Mouse (Mus musculus): ENCODE results near the gene Socs1. TPM values are rescaled to one million over a fixed set of nuclear protein-coding genes. Genes with fewer than 3 reads are reported as not detected.
A peak's percentile ranks its signal among the peaks of the same experiment; 100 is the strongest.

Gene Socs1
- 10 to 100 TPM in 10 of 26 experiments, 1 to 10 TPM in 15, under 1 TPM in 1; 0.90 to 77.1 (median 7.9) TPM for total RNA-seq (2018; cell fraction: chromatin; rRNA removed)
- total RNA-seq (2018; cell fraction: cytosol; rRNA removed) = 10 to 100 TPM in 6 of 26 experiments, 1 to 10 TPM in 20; 1.0 to 55.2 (median 6.9) TPM
- 10 to 100 TPM in 12 of 26 experiments, 1 to 10 TPM in 14; 1.9 to 76.1 (median 9.1) TPM for total RNA-seq (2018; cell fraction: nucleus; rRNA removed)
- polyA plus RNA-seq (2018) = 0.24 to 3.4 TPM (median 1.6 TPM) in 3 replicates

- H3K4me3 ChIP-seq (ENCODE audit: inconsistent target) = peak within 1 kb of the TSS; percentile 48
- peak within 1 kb of the TSS; percentile 82 for H3K27ac ChIP-seq
- no peaks in the 10 kb centered on the region for H3K36me3 ChIP-seq (ENCODE audit: inconsistent target)
- whole genome bisulfite sequencing (ENCODE audit: missing documents) = under 1% methylated on average over 59 of the region's 59 CpGs
- no peaks in the 10 kb centered on the region for H3K79me2 ChIP-seq (ENCODE audit: inconsistent target)
These were observed at the start of gene Socs1 for GRCm38 (mm10) chr16:10785371-10786231. Gene Socs1 (minus strand): TSS chr16:10785536.

- 3% methylated on average over 12 of the region's 12 CpGs for WGBS (ENCODE audit: missing documents)
- H3K27ac ChIP-seq = no peak overlapping the region
- H3K79me2 ChIP-seq (ENCODE audit: inconsistent target) = no peaks in the 10 kb centered on the region
- no peaks in the 10 kb centered on the region for H3K36me3 ChIP-seq (ENCODE audit: inconsistent target)
- peak overlapping the region; percentile 18; the same call in 1 of the 2 replicates for H3K4me3 ChIP-seq (ENCODE audit: inconsistent target)
These were observed 49.2 kb upstream of the Socs1 start for GRCm38 (mm10) chr16:10834542-10834910.

GRCm38 (mm10) chr16:10828461-10828805 is 43.1 kb upstream of the Socs1 start:
- 81% methylated on average over 4 of the region's 4 CpGs for WGBS (ENCODE audit: missing documents)
- Histone ChIP-seq H3K79me2 (ENCODE audit: inconsistent target) (no peaks in the 10 kb centered on the region), H3K4me3 (ENCODE audit: inconsistent target) (no peak overlapping the region), H3K27ac (no peak overlapping the region), H3K36me3 (ENCODE audit: inconsistent target) (no peaks in the 10 kb centered on the region)

- no peaks in the 10 kb centered on the region for H3K36me3 ChIP-seq (ENCODE audit: inconsistent target)
- no peaks in the 10 kb centered on the region for H3K79me2 ChIP-seq (ENCODE audit: inconsistent target)
- 83% methylated on average over 7 of the region's 7 CpGs for WGBS (ENCODE audit: missing documents)
- no peak overlapping the region for H3K27ac ChIP-seq
- H3K4me3 ChIP-seq (ENCODE audit: inconsistent target) = no peak overlapping the region
These were observed 42.6 kb upstream of the Socs1 start for GRCm38 (mm10) chr16:10827766-10828460.

- H3K36me3 ChIP-seq (ENCODE audit: inconsistent target) = no peaks in the 10 kb centered on the region
These were observed 41.9 kb upstream of the Socs1 start for GRCm38 (mm10) chr16:10827269-10827668.

GRCm38 (mm10) chr16:10825840-10826239 is 40.5 kb upstream of the Socs1 start:
- H3K36me3 ChIP-seq (ENCODE audit: inconsistent target) = no peaks in the 10 kb centered on the region
- no peak overlapping the region for H3K27ac ChIP-seq
- WGBS (ENCODE audit: missing documents) = 91% methylated on average over 4 of the region's 4 CpGs
- H3K4me3 ChIP-seq (ENCODE audit: inconsistent target) = no peak overlapping the region
- H3K79me2 ChIP-seq (ENCODE audit: inconsistent target) = no peaks in the 10 kb centered on the region

More at GRCm38 (mm10) chr16:10827269-10827668, 41.9 kb upstream of the Socs1 start:
- H3K4me3 ChIP-seq (ENCODE audit: inconsistent target) = no peak overlapping the region
- no peak overlapping the region for H3K27ac ChIP-seq
- no peaks in the 10 kb centered on the region for H3K79me2 ChIP-seq (ENCODE audit: inconsistent target)
- WGBS (ENCODE audit: missing documents) = 93% methylated on average over 9 of the region's 9 CpGs

GRCm38 (mm10) chr16:10824536-10824935 is 39.2 kb upstream of the Socs1 start:
- Histone ChIP-seq H3K36me3 (ENCODE audit: inconsistent target) (no peaks in the 10 kb centered on the region), H3K27ac (no peak overlapping the region), H3K79me2 (ENCODE audit: inconsistent target) (no peaks in the 10 kb centered on the region), H3K4me3 (ENCODE audit: inconsistent target) (no peak overlapping the region)
- WGBS (ENCODE audit: missing documents) = 100% methylated on average over 1 of the region's 1 CpGs

- Histone ChIP-seq H3K27ac (no peak overlapping the region), H3K36me3 (ENCODE audit: inconsistent target) (no peaks in the 10 kb centered on the region), H3K79me2 (ENCODE audit: inconsistent target) (no peaks in the 10 kb centered on the region), H3K4me3 (ENCODE audit: inconsistent target) (no peak overlapping the region)
- 94% methylated on average over 4 of the region's 4 CpGs for WGBS (ENCODE audit: missing documents)
These were observed 36.1 kb upstream of the Socs1 start for GRCm38 (mm10) chr16:10821387-10821786.

GRCm38 (mm10) chr16:10819966-10820365 is 34.6 kb upstream of the Socs1 start:
- Histone ChIP-seq H3K4me3 (ENCODE audit: inconsistent target) (no peak overlapping the region), H3K36me3 (ENCODE audit: inconsistent target) (no peaks in the 10 kb centered on the region), H3K79me2 (ENCODE audit: inconsistent target) (no peaks in the 10 kb centered on the region), H3K27ac (no peak overlapping the region)
- WGBS (ENCODE audit: missing documents) = 97% methylated on average over 3 of the region's 3 CpGs

- no peaks in the 10 kb centered on the region for H3K79me2 ChIP-seq (ENCODE audit: inconsistent target)
- no peak overlapping the region for H3K4me3 ChIP-seq (ENCODE audit: inconsistent target)
- WGBS (ENCODE audit: missing documents) = 78% methylated on average over 4 of the region's 4 CpGs
- no peak overlapping the region for H3K27ac ChIP-seq
- H3K36me3 ChIP-seq (ENCODE audit: inconsistent target) = no peaks in the 10 kb centered on the region
These were observed 33.3 kb upstream of the Socs1 start for GRCm38 (mm10) chr16:10818579-10819135.

GRCm38 (mm10) chr16:10814864-10815263 is 29.5 kb upstream of the Socs1 start:
- Histone ChIP-seq H3K36me3 (ENCODE audit: inconsistent target) (no peaks in the 10 kb centered on the region), H3K79me2 (ENCODE audit: inconsistent target) (no peaks in the 10 kb centered on the region), H3K27ac (no peak overlapping the region), H3K4me3 (ENCODE audit: inconsistent target) (no peak overlapping the region)
- 96% methylated on average over 4 of the region's 4 CpGs for WGBS (ENCODE audit: missing documents)

- WGBS (ENCODE audit: missing documents) = 91% methylated on average over 4 of the region's 4 CpGs
- Histone ChIP-seq H3K4me3 (ENCODE audit: inconsistent target) (no peak overlapping the region), H3K79me2 (ENCODE audit: inconsistent target) (no peaks in the 10 kb centered on the region), H3K36me3 (ENCODE audit: inconsistent target) (no peaks in the 10 kb centered on the region), H3K27ac (no peak overlapping the region)
These were observed 28.4 kb upstream of the Socs1 start for GRCm38 (mm10) chr16:10813726-10814125.

- H3K79me2 ChIP-seq (ENCODE audit: inconsistent target) = no peaks in the 10 kb centered on the region
- no peak within 1 kb of the TSS for H3K27ac ChIP-seq
- H3K4me3 ChIP-seq (ENCODE audit: inconsistent target) = no peak within 1 kb of the TSS
- 48% methylated on average over 2 of the region's 2 CpGs for WGBS (ENCODE audit: missing documents)
- H3K36me3 ChIP-seq (ENCODE audit: inconsistent target) = no peaks in the 10 kb centered on the region
These were observed 27.6 kb upstream of the Socs1 start, which contains the start of gene Gm11172 for GRCm38 (mm10) chr16:10812865-10813371. Gene Gm11172 (plus strand): TSS chr16:10812915.

- 100% methylated on average over 1 of the region's 1 CpGs for WGBS (ENCODE audit: missing documents)
These were observed 25.0 kb upstream of the Socs1 start for GRCm38 (mm10) chr16:10810376-10810775.

More at GRCm38 (mm10) chr16:10810376-10810775, 25.0 kb upstream of the Socs1 start:
- no peaks in the 10 kb centered on the region for H3K36me3 ChIP-seq (ENCODE audit: inconsistent target)
- H3K27ac ChIP-seq = no peak overlapping the region
- no peak overlapping the region for H3K4me3 ChIP-seq (ENCODE audit: inconsistent target)
- H3K79me2 ChIP-seq (ENCODE audit: inconsistent target) = no peaks in the 10 kb centered on the region

Measured in macrophage (primary cell).